Mouse (Mus musculus): ENCODE measurements around the gene Klk1.

DNA sequence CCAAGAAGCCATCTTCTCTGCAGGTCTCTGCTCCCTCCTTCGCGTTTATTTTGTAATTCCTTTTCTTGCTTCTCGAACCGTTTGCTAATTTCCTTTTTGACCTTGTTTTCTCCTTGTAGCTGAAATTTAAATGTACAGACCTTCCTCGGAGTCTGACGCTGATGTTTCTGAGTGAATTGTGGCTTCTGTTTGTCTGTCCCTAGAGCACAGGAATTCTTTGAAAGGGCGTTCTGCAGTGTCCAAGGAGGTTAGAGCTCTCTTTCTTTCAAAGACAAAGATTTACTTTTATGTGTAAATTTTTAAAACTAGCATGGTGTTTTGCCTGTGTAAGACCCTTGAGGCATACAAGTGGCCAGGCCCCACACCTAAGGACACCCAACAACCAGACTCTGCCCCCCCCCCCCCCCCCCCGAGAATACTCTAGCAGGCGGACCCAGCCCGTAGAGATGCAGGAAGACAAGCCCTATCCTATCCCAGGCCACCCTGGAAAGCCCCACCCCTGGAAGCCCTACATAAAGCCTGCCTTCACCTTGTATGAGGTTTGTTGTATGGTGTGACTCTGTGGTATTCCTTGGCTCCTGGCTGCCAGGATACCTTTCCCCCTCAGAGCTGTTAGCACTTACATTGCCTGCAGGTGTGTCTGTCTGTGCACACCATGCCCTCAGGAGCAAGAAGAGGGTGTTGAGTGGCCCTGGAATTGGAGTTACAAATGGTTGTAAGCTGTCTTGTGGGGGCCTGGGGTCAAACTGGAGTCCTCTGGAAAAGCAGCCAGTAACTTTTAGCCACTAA, 51.5 kb downstream of the Klk1 start:
- TF ChIP-seq POLR2A (IDR thresholded peaks at IDR 0.05; ENCODE audit: extremely low read depth, insufficient read depth, low read length), result no peak
- TF ChIP-seq CTCF (IDR thresholded peaks at IDR 0.05; ENCODE audit: extremely low read depth, insufficient read depth, low read length), result no peak
